Comparison of ENCODE assay signal across 8 mouse cellular contexts in genomic region chr16:96082301-96083178, GRCm38 (mm10). TPM values are rescaled to one million over a fixed set of nuclear protein-coding genes. Genes with fewer than 3 reads are reported as not detected.
A peak's percentile ranks its signal among the peaks of the same experiment; 100 is the strongest.
DNase-seq lines count a peak whose midpoint lies in the region; ATAC-seq and TF ChIP-seq lines count a peak whose summit lies in the region.

Gene Brwd1 (minus strand): TSS chr16:96082526.

- peaks cover 33% of the 10 kb centered on the region; the same call in 1 of the 2 replicates for H3K79me2 ChIP-seq in liver, adult 2 months (ENCODE audit: control insufficient read depth, insufficient read depth, low read length)
- H3K79me2 ChIP-seq in myocyte (ENCODE audit: control insufficient read depth, insufficient read depth): peaks cover 38% of the 10 kb centered on the region

- under 1% methylated on average over 89 of the region's 107 CpGs for WGBS in heart, embryonic 13.5 days
- under 1% methylated on average over 56 of the region's 107 CpGs for WGBS in kidney, postnatal 0 days
- WGBS in liver, adult 2 months: under 1% methylated on average over 105 of the region's 107 CpGs

- peak within 1 kb of the TSS; percentile 97 for H3K4me3 ChIP-seq in brown adipose tissue, adult 24 weeks (ENCODE audit: insufficient read depth, low read depth, low read length)
- H3K4me3 ChIP-seq in heart, embryonic 13.5 days: peak within 1 kb of the TSS; percentile 86
- peak within 1 kb of the TSS; percentile 87 for H3K4me3 ChIP-seq in kidney, postnatal 0 days (replicated peaks; ENCODE audit: low read depth, low read length)
- peak within 1 kb of the TSS; percentile 90 for H3K4me3 ChIP-seq in liver, adult 2 months (ENCODE audit: insufficient read depth, low read depth, low read length)
- H3K4me3 ChIP-seq in myocyte: peak within 1 kb of the TSS; percentile 39

- 0 out of 2 replicates have a peak, but pooled peaks cover 2% of the 10 kb centered on the region for H3K4me1 ChIP-seq in brown adipose tissue, adult 24 weeks (ENCODE audit: control insufficient read depth, insufficient read depth, insufficient read length, low read length)
- peaks cover 33% of the 10 kb centered on the region for H3K4me1 ChIP-seq in heart, embryonic 13.5 days
- peaks cover 14% of the 10 kb centered on the region for H3K4me1 ChIP-seq in kidney, postnatal 0 days (replicated peaks; ENCODE audit: insufficient read depth, low read length)
- H3K4me1 ChIP-seq in liver, adult 2 months (ENCODE audit: control insufficient read depth, insufficient read depth, low read length): peaks cover 1% of the 10 kb centered on the region; the same call in 1 of the 2 replicates

- no peak for TF ChIP-seq CTCF in kidney, postnatal 0 days (IDR thresholded peaks at IDR 0.05; ENCODE audit: low read depth)
- no peak for TF ChIP-seq CTCF in liver, adult 2 months (IDR thresholded peaks at IDR 0.05; ENCODE audit: low read depth, low read length)

- peak within 1 kb of the TSS; percentile 99 for H3K9ac ChIP-seq in heart, embryonic 13.5 days
- H3K9ac ChIP-seq in kidney, postnatal 0 days (ENCODE audit: low read depth, low read length): peak within 1 kb of the TSS; percentile 100
- H3K9ac ChIP-seq in liver, adult 2 months (ENCODE audit: low read depth, low read length): peak within 1 kb of the TSS; percentile 97

- H3K9me3 ChIP-seq in heart, embryonic 13.5 days: no peaks in the 10 kb centered on the region
- no peaks in the 10 kb centered on the region for H3K9me3 ChIP-seq in kidney, postnatal 0 days (replicated peaks; ENCODE audit: low read length)

- no peaks in the 10 kb centered on the region for H3K27me3 ChIP-seq in heart, embryonic 13.5 days (replicated peaks)
- H3K27me3 ChIP-seq in kidney, postnatal 0 days (ENCODE audit: insufficient read depth, low read length): no peaks in the 10 kb centered on the region
- H3K27me3 ChIP-seq in liver, adult 2 months (ENCODE audit: control insufficient read depth, insufficient read depth, low read length): no peaks in the 10 kb centered on the region
- no peaks in the 10 kb centered on the region for H3K27me3 ChIP-seq in myocyte (ENCODE audit: control insufficient read depth, insufficient read depth, insufficient read length)

- peak within 1 kb of the TSS; percentile 96 for H3K27ac ChIP-seq in brown adipose tissue, adult 24 weeks (replicated peaks; ENCODE audit: low read depth, low read length)
- peak within 1 kb of the TSS; percentile 96 for H3K27ac ChIP-seq in heart, embryonic 13.5 days (replicated peaks)
- peak within 1 kb of the TSS; percentile 100 for H3K27ac ChIP-seq in kidney, postnatal 0 days
- H3K27ac ChIP-seq in liver, adult 2 months (replicated peaks; ENCODE audit: insufficient read depth, low read depth, low read length): peak within 1 kb of the TSS; percentile 97

- peaks cover 35% of the 10 kb centered on the region for H3K36me3 ChIP-seq in heart, embryonic 13.5 days
- peaks cover 18% of the 10 kb centered on the region; the same call in 1 of the 2 replicates for H3K36me3 ChIP-seq in kidney, postnatal 0 days (ENCODE audit: insufficient read depth, low read length)
- no peaks in the 10 kb centered on the region; the same call in 1 of the 2 replicates for H3K36me3 ChIP-seq in liver, adult 2 months (ENCODE audit: control insufficient read depth, insufficient read depth, low read length)
- peaks cover 23% of the 10 kb centered on the region for H3K36me3 ChIP-seq in myocyte (ENCODE audit: control insufficient read depth, insufficient read depth)

- peak; percentile 89 for TF ChIP-seq POLR2A in liver, adult 2 months (IDR thresholded peaks at IDR 0.05; ENCODE audit: extremely low read depth, insufficient read depth, low read length)
- peak; percentile 86 for TF ChIP-seq POLR2A in myocyte (IDR thresholded peaks at IDR 0.05; ENCODE audit: insufficient read length, low read depth)

- peak within 1 kb of the TSS; percentile 76 for H3K4me2 ChIP-seq in heart, embryonic 13.5 days
- peak within 1 kb of the TSS; percentile 79 for H3K4me2 ChIP-seq in kidney, postnatal 0 days (ENCODE audit: low read length)
- H3K4me2 ChIP-seq in myocyte (ENCODE audit: low read depth): peak within 1 kb of the TSS; percentile 63

- DNase-seq in fibroblast of lung, adult 2 months (ENCODE audit: low read depth): peak; percentile 54
- DNase-seq in kidney, postnatal 0 days (ENCODE audit: low spot score): peak; percentile 93
- peak; percentile 79 for DNase-seq in liver, adult 2 months (ENCODE audit: extremely low read depth, low read depth, low spot score)
- DNase-seq in spleen, postnatal 4 days (ENCODE audit: low spot score in 2 of 2): peak; percentile 79 to 87

- peak; percentile 69 for ATAC-seq in CD4-positive, CD25-positive, alpha-beta regulatory T cell, adult 4 months
- ATAC-seq in heart, embryonic 13.5 days (ENCODE audit: extremely low read depth, insufficient number of reproducible peaks, low FRiP score, low TSS enrichment): peak; percentile 70
- peak; percentile 87 for ATAC-seq in kidney, postnatal 0 days (replicated peaks; ENCODE audit: low FRiP score, low read depth)

- peak within 1 kb of the TSS; percentile 91 for H3ac ChIP-seq in myocyte (ENCODE audit: control insufficient read depth, insufficient read length)

TF ChIP-seq in myocyte, 11 proteins besides CTCF, POLR2A, EP300 and RAD21:
- TF ChIP-seq MYOD1 (IDR thresholded peaks at IDR 0.05; ENCODE audit: control insufficient read depth in 1 of 3, insufficient read length in 2 of 3, low read depth in 2 of 3): peak in 1 of 3 experiments; percentile 20
- TF ChIP-seq SRF (IDR thresholded peaks at IDR 0.05; ENCODE audit: control insufficient read depth, insufficient read length, low read depth): no peak
- TF ChIP-seq REST (IDR thresholded peaks at IDR 0.05; ENCODE audit: insufficient read depth, insufficient read length): peak; percentile 0
- TF ChIP-seq MAX (IDR thresholded peaks at IDR 0.05; ENCODE audit: low read depth): no peak
- TF ChIP-seq CEBPB (IDR thresholded peaks at IDR 0.05; ENCODE audit: insufficient read depth, poor library complexity, severe bottlenecking): no peak
- no peak for TF ChIP-seq E2F4 (IDR thresholded peaks at IDR 0.05; ENCODE audit: insufficient read depth)
- peak; percentile 82 for TF ChIP-seq POLR2AphosphoS2 (IDR thresholded peaks at IDR 0.05; ENCODE audit: insufficient read length, low read depth)
- no peak for TF ChIP-seq USF1 (IDR thresholded peaks at IDR 0.05; ENCODE audit: low read depth)
- TF ChIP-seq MYOG (IDR thresholded peaks at IDR 0.05; ENCODE audit: control insufficient read depth in 1 of 3, insufficient read depth in 1 of 3, insufficient read length in 2 of 3, low read depth in 2 of 3): no peak
- TF ChIP-seq TCF3 (IDR thresholded peaks at IDR 0.05; ENCODE audit: insufficient read length, low read depth): no peak
- TF ChIP-seq TCF12 (IDR thresholded peaks at IDR 0.05; ENCODE audit: insufficient read depth, poor library complexity, severe bottlenecking): no peak

RNA-seq across cellular contexts. Expression of gene Brwd1, which starts in this region (rescaled TPM):
- polyA plus RNA-seq in CD4-positive, CD25-positive, alpha-beta regulatory T cell, adult 4 months (2017; shearing (Covaris generic)): 10 to 100 TPM; 54.9 to 60.0 TPM
- 17.3 and 22.8 TPM in 2 replicates for polyA plus RNA-seq in brown adipose tissue, adult 24 weeks (2012; ENCODE audit: insufficient read depth, insufficient read length, missing spikeins)
- polyA plus RNA-seq in heart, embryonic 13.5 days (2015; fragmentation: Nextera tagmentation; extraction: Ambion mirVana): 71.1 and 72.1 TPM in 2 replicates
- polyA plus RNA-seq in kidney, postnatal 0 days (2015; fragmentation: Nextera tagmentation; extraction: Ambion mirVana): 45.4 and 52.8 TPM in 2 replicates
- 56.3 and 59.8 TPM in 2 replicates for total RNA-seq in liver, adult 2 months (2014; rRNA removed)
- polyA plus RNA-seq in liver, adult 2 months (2012; rRNA removed): 9.9 and 12.3 TPM in 2 replicates
- polyA plus RNA-seq in myocyte (2012; fragmentation: generic; extraction: Trizol): 21.4 TPM

Comparison
In these comparisons a context has a peak if more than half of its experiments do, and no peak if none do; other contexts are left out.
1. Peak in every context shown above with its lines: DNase-seq, ATAC-seq, H3K4me3 ChIP-seq and H3K27ac ChIP-seq.
2. H3K4me3 ChIP-seq: peak in every context shown above with its lines; median percentile 97 in brown adipose tissue, adult 24 weeks; 90 in liver, adult 2 months; 87 in kidney, postnatal 0 days; 86 in heart, embryonic 13.5 days; 39 in myocyte.